Mouse (Mus musculus): ENCODE data around the gene Acvr2a.

- TF ChIP-seq CTCF (IDR thresholded peaks at IDR 0.05; ENCODE audit: control insufficient read depth, insufficient read depth, low read length), result no peak
- no peak for TF ChIP-seq POLR2A (IDR thresholded peaks at IDR 0.05; ENCODE audit: borderline replicate concordance, control insufficient read depth, low read depth, low read length)
These were observed 25.0 kb upstream of the Acvr2a start for GRCm38 (mm10) chr2:48788901-48789300.

Measured in bone marrow, adult 2 months (tissue).